Mouse (Mus musculus) kidney, postnatal 0 days (tissue): ENCODE results near the gene AW011738. TPM values are rescaled to one million over a fixed set of nuclear protein-coding genes. Genes with fewer than 3 reads are reported as not detected.
A peak's percentile ranks its signal among the peaks of the same experiment; 100 is the strongest.

Experiments
- ATAC-seq: fragments of 200-750 bp; cut with Nextera tagmentation; replicated peaks from 2 replicates; pipeline ENCODE4 v1.8.0; 2017; ENCODE audit warnings: low read depth, moderate number of reproducible peaks, moderate TSS enrichment, moderate library complexity; ENCODE audit not compliant: low FRiP score
- DNase-seq: peaks from one replicate; pipeline ENCODE4 v3.0.0-alpha.2; 2016; ENCODE audit warnings: low spot score
- H3K27ac ChIP-seq: fragments of 300-500 bp; sonication (generic); 2 replicates; pipeline ENCODE4 v1.5.1; 2014; ENCODE audit warnings: mild to moderate bottlenecking
- H3K27me3 ChIP-seq: fragments of 300-500 bp; sonication (generic); 2 replicates; pipeline ENCODE4 v1.6.1; 2014; ENCODE audit warnings: low read length, mixed read lengths; ENCODE audit not compliant: insufficient read depth
- H3K36me3 ChIP-seq: fragments of 300-500 bp; sonication (generic); 2 replicates; pipeline ENCODE4 v1.6.1; 2014; ENCODE audit warnings: low read length, mixed read lengths; ENCODE audit not compliant: insufficient read depth
- H3K4me1 ChIP-seq: fragments of 300-500 bp; sonication (generic); replicated peaks from 2 replicates; pipeline ENCODE4 v1.6.1; 2014; ENCODE audit warnings: antibody characterized with exemption, low read length, mixed read lengths; ENCODE audit not compliant: insufficient read depth
- H3K4me2 ChIP-seq: fragments of 300-500 bp; sonication (generic); 2 replicates; pipeline ENCODE4 v1.6.1; 2014; ENCODE audit warnings: mild to moderate bottlenecking, low read length, moderate library complexity, mixed read lengths
- H3K4me3 ChIP-seq: fragments of 300-500 bp; sonication (generic); replicated peaks from 2 replicates; pipeline ENCODE4 v1.5.1; 2014; ENCODE audit warnings: low read depth, low read length
- H3K9ac ChIP-seq: fragments of 300-500 bp; sonication (generic); 2 replicates; pipeline ENCODE4 v1.6.1; 2014; ENCODE audit warnings: low read depth, low read length
- H3K9me3 ChIP-seq: fragments of 300-500 bp; sonication (generic); replicated peaks from 2 replicates; pipeline ENCODE4 v1.6.1; 2016; ENCODE audit warnings: low read length, inconsistent platforms, mixed read lengths
- CTCF ChIP-seq: IDR thresholded peaks from 2 replicates; pipeline ENCODE4 v1.5.1; 2016; ENCODE audit warnings: antibody characterized with exemption, low read depth, mild to moderate bottlenecking, moderate library complexity
- WGBS: fragments of 180-500 bp; shearing (Covaris S2); extraction: QIAGEN DNeasy Blood & Tissue Kit; methylation state at CpG from one replicate; pipeline ENCODE4 v1.1.7; 2014; 5-methylcytosine and 5-hydroxymethylcytosine counted together
- polyA plus RNA-seq: library from polyadenylated mRNA; unstranded; fragments of >200 nt; fragmentation: Nextera tagmentation; extraction: Ambion mirVana; gene quantifications from 2 replicates; pipeline ENCODE4 v1.2.1, GENCODE M21; 2015

AW011738 gene
- polyA plus RNA-seq, 1 experiment from 2014 or later: 4.8 TPM

DNA sequence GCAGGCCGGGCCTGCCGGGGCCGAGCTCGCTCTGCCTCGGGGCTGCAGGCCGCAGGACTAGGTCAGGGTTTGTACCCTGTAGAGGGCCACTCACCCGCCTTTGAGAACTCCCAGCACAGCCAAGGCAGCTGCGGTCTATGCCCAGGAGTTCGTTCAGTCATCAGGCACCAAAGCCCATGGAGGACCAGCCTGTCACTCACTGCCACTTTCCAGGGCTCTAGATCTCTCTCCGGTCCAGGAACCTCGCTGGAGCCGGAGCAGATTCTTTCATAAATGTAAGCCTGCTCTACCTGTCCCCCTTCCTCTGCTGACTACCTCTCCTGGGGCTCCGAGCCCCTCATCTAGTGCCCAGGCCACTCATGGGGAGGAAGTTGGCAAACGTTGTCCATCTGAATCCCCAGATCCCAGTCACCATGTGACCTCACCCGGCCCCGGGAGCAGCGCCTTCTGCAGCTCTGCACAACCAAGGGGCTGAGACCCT lies 31.0 kb downstream of the AW011738 start:
- H3K36me3 ChIP-seq: peaks cover 21% of the 10 kb centered on the region
- ATAC-seq: no peak
- no peak for TF ChIP-seq CTCF
- WGBS: 6% methylated on average over 17 of the region's 17 CpGs
- H3K9ac ChIP-seq: peak overlapping the region; percentile 67
- H3K9me3 ChIP-seq: no peaks in the 10 kb centered on the region
- H3K27me3 ChIP-seq: no peaks in the 10 kb centered on the region
- H3K4me3 ChIP-seq: peak overlapping the region; percentile 48
- peak overlapping the region; percentile 60 for H3K27ac ChIP-seq
- no peak for DNase-seq
- peaks cover 7% of the 10 kb centered on the region; the same call in 1 of the 2 replicates for H3K4me1 ChIP-seq
- peak overlapping the region; percentile 89 for H3K4me2 ChIP-seq

DNA sequence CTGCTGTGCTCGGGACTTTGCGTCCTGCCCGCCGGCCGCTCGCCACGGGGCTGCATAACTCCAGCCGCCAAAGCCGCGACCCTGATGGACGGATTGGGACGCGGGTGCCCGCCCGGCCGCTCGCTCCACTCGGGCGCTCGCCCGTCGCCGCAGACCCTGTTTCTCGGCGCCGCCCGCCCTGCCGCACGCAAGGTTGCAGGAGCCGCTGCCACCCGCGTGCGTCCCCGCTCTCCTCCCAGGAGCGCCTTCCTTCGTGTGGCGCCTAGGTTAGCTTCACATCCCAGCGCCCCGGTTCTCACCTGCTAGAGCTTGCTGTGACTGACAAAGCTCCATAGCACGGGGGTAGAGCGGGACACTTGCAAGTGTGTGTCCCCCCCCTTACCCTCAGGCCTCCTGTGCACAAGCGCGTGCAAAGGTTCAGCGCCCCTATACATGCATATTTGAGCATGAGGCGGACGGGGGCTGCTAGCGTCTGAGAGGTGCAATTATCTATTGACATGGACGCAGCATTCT lies 31.7 kb downstream of the AW011738 start, which contains the start of gene Plekhn1:
Plekhn1 (minus strand) TSS at position 157 of the 513 bp plus-strand sequence.
- peak; percentile 29; the same call in 1 of the 2 replicates for ATAC-seq
- under 1% methylated on average over 37 of the region's 48 CpGs for WGBS
- H3K36me3 ChIP-seq: peaks cover 27% of the 10 kb centered on the region

DNA sequence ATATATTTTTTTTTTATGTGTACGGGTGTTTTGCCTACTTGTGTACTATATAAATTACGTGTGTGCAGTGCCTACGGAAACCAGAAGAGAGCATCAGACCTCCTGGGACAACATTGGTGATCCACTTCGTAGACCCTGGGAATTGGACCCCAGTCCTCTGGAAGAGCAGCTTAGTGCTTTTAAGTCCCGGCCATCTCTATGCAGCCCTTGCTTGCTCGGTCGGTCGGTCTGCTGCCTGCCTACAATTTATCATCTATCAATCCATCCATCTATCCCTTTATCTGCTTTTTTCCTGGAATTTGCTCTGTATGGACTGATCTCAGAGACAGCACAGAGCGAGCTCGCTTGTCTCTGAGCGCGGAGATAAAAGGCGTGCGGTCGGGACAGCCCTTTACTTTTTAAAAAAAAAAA lies 32.3 kb downstream of the AW011738 start:
- DNase-seq (peak; percentile 89), ATAC-seq (peak; percentile 16; the same call in 1 of the 2 replicates)
- Histone ChIP-seq H3K9ac (peak overlapping the region; percentile 65; the same call in 1 of the 2 replicates), H3K4me3 (peak overlapping the region; percentile 70), H3K4me2 (peak overlapping the region; percentile 89), H3K27ac (peak overlapping the region; percentile 91), H3K9me3 (no peaks in the 10 kb centered on the region), H3K4me1 (peaks cover 7% of the 10 kb centered on the region; the same call in 1 of the 2 replicates), H3K27me3 (no peaks in the 10 kb centered on the region), H3K36me3 (peaks cover 33% of the 10 kb centered on the region)
- TF ChIP-seq CTCF: peak; percentile 52
- WGBS: 1% methylated on average over 15 of the region's 15 CpGs

More for the DNA sequence above, 31.7 kb downstream of the AW011738 start, which contains the start of gene Plekhn1:
- Histone ChIP-seq H3K9ac (peak within 1 kb of the TSS; percentile 67), H3K9me3 (no peaks in the 10 kb centered on the region), H3K4me3 (peak within 1 kb of the TSS; percentile 70), H3K27ac (peak within 1 kb of the TSS; percentile 91), H3K4me2 (peak within 1 kb of the TSS; percentile 89), H3K4me1 (peaks cover 7% of the 10 kb centered on the region; the same call in 1 of the 2 replicates), H3K27me3 (no peaks in the 10 kb centered on the region)
- TF ChIP-seq CTCF: no peak
- peak; percentile 82 for DNase-seq

DNA sequence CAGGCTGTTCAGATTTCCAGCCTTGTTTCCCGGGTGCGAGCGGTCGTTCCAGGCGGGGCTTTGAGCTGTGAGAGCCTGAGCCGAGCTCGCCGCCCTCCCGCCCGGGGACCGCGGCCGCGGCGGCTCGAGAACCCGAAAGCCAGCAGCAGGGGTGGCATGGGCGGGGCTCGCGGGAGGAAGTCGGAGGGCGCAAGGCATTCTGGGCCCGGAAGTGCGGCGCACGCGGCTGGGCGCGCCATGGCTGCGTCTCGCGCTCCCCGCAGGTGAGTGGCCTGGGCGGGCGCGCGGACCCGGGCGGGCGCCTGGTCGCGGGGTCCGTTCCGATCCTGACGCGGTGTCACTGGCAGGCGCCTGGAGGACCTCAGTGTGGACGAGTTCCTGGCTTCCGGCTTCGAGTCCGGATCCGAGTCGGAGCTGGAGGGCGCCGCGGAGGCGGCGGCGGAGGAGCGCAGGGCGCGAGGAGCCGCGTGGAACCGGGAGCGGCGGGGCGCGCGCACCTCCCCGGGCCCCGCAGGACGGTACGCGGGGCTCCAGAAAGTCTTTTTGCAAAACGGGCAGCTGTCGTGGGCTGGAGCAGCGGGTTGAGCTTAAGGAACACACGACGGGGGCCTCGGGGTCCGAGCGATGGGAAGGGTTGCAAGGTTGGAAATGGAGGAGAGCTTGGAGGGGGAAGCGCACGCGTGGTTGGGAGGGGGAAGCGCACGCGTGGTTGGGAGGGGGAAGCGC lies 32.9 kb downstream of the AW011738 start, which contains the start of gene Noc2l:
Noc2l (plus strand) TSS at position 203 of the 726 bp plus-strand sequence.
- Histone ChIP-seq H3K4me2 (peak within 1 kb of the TSS; percentile 89), H3K27me3 (no peaks in the 10 kb centered on the region), H3K4me3 (peak within 1 kb of the TSS; percentile 70), H3K36me3 (peaks cover 38% of the 10 kb centered on the region), H3K4me1 (peaks cover 7% of the 10 kb centered on the region; the same call in 1 of the 2 replicates), H3K9ac (peak within 1 kb of the TSS; percentile 67), H3K9me3 (no peaks in the 10 kb centered on the region), H3K27ac (peak within 1 kb of the TSS; percentile 91)
- peak; percentile 88 for ATAC-seq
- DNase-seq: peak; percentile 96
- no peak for TF ChIP-seq CTCF
- under 1% methylated on average over 87 of the region's 90 CpGs for WGBS

DNA sequence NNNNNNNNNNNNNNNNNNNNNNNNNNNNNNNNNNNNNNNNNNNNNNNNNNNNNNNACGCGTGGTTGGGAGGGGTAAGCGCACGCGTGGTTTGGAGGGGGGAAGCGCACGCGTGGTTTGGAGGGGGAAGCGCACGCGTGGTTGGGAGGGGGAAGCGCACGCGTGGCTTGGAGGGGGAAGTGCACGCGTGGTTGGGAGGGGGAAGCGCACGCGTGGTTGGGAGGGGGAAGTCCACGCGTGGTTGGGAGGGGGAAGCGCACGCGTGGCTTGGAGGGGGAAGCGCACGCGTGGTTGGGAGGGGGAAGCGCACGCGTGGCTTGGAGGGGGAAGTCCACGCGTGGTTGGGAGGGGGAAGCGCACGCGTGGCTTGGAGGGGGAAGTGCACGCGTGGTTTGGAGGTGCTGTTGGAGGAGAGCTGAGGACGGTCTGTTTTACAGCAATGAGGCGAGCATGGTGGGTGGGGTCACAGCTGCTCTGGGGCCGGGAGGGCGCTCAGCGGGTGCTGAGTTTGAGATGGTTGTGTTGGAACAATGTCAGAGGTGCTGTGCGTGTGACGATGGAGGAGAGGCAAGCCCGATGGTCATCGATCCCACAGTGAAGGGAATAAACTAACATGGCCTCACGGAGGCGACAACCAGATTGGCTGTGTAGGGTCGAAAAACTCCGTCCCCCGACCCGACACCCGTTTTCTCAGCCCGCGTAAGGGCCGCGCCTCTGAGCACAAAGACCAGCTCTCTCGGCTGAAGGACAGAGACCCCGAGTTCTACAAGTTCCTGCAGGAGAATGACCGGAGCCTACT lies 33.7 kb downstream of the AW011738 start:
- Histone ChIP-seq H3K4me1 (peaks cover 7% of the 10 kb centered on the region; the same call in 1 of the 2 replicates), H3K36me3 (peaks cover 38% of the 10 kb centered on the region), H3K9ac (peak overlapping the region; percentile 65), H3K9me3 (no peaks in the 10 kb centered on the region), H3K4me2 (peak overlapping the region; percentile 89), H3K4me3 (peak overlapping the region; percentile 70), H3K27ac (no peak overlapping the region), H3K27me3 (no peaks in the 10 kb centered on the region)
- DNase-seq (peak; percentile 33), ATAC-seq (no peak)
- no peak for TF ChIP-seq CTCF
- WGBS: 23% methylated on average over 55 of the region's 60 CpGs

DNA sequence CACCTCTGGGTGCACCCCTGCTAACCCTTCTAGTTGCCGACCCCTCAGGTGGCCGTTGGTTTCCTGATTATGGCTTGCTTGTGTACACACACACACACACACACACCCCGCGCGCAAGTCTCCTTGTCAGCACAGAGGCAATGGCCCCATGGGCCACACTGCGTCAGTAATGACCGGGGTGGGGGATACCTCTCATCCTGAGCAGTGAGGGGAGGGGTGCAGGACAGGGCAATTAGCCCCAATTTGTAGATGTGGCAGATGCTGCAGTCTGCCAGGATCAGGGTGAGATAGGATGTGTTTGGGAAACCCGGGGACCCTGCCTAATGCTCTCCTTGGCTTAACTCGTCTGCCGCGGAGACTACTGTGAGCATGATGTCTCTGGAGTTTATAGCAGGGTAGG lies 46.5 kb downstream of the AW011738 start:
- no peak for ATAC-seq
- peaks cover 6% of the 10 kb centered on the region for H3K27me3 ChIP-seq
- H3K4me1 ChIP-seq: 0 out of 2 replicates have a peak, but pooled peaks cover 3% of the 10 kb centered on the region
- TF ChIP-seq CTCF: no peak
- 60% methylated on average over 11 of the region's 11 CpGs for WGBS
- H3K36me3 ChIP-seq: peaks cover 28% of the 10 kb centered on the region
- H3K9ac ChIP-seq: no peak overlapping the region
- no peak overlapping the region for H3K4me2 ChIP-seq
- no peaks in the 10 kb centered on the region for H3K9me3 ChIP-seq
- no peak for DNase-seq
- no peak overlapping the region for H3K27ac ChIP-seq
- no peak overlapping the region for H3K4me3 ChIP-seq
